Mouse (Mus musculus): ENCODE measurements around the gene Ctdspl.

DNA sequence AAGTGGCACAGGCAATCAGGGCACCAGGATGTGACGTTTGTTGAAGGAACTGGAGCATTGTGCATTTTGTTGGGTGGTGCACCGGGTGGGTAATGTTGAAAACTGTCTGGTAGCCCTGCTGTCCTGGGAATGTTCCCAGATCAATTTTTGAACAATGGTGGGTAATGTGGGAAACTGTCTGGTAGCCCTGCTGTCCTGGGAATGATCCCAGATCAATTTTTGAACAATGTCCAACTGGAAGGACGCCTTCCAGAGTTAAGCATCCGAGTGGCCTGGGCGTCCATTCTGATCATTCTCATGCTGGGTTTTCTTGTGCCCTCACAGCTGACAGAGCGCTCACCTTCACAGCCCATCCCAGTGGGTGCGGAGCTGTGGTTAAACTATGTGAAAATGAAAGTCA lies 101.1 kb downstream of the Ctdspl start:
- no peak for TF ChIP-seq CTCF (IDR thresholded peaks at IDR 0.05; ENCODE audit: low read depth)
- no peak for TF ChIP-seq EP300 (IDR thresholded peaks at IDR 0.05; ENCODE audit: low read depth)
